Mouse (Mus musculus): Measurements from ENCODE around the gene Adgre5.

The Adgre5 gene

GRCm38 (mm10) chr8:83754149-83754548 lies 13.0 kb upstream of the Adgre5 start:
- in situ Hi-C loops (cut with MboI, MseI) = no loop called here

- in situ Hi-C loops (cut with MboI, MseI) = no loop called here
Observed at GRCm38 (mm10) chr8:83749265-83749664, 8.1 kb upstream of the Adgre5 start.

- in situ Hi-C loops (cut with MboI, MseI) = no loop called here
Observed at GRCm38 (mm10) chr8:83748708-83749107, 7.6 kb upstream of the Adgre5 start.

- in situ Hi-C loops (cut with MboI, MseI) = no loop called here
Observed at GRCm38 (mm10) chr8:83747661-83748346, 6.7 kb upstream of the Adgre5 start.

GRCm38 (mm10) chr8:83744070-83744469 lies 2.9 kb upstream of the Adgre5 start:
- in situ Hi-C loops (cut with MboI, MseI) = no loop called here

GRCm38 (mm10) chr8:83742968-83743367 lies 1.8 kb upstream of the Adgre5 start:
- in situ Hi-C loops (cut with MboI, MseI) = no loop called here

- in situ Hi-C loops (cut with MboI, MseI) = no loop called here
Observed at GRCm38 (mm10) chr8:83741849-83742655, 926 bp upstream of the Adgre5 start.

- in situ Hi-C loops (cut with MboI, MseI) = no loop called here
Observed at GRCm38 (mm10) chr8:83740586-83740975, 545 bp downstream of the Adgre5 start.

- in situ Hi-C loops (cut with MboI, MseI) = no loop called here
Observed at GRCm38 (mm10) chr8:83739711-83740468, 1.2 kb downstream of the Adgre5 start.

GRCm38 (mm10) chr8:83738949-83739710 lies 2.0 kb downstream of the Adgre5 start:
- in situ Hi-C loops (cut with MboI, MseI) = no loop called here

GRCm38 (mm10) chr8:83737852-83738562 lies 3.1 kb downstream of the Adgre5 start:
- in situ Hi-C loops (cut with MboI, MseI) = no loop called here

GRCm38 (mm10) chr8:83737346-83737745 lies 3.8 kb downstream of the Adgre5 start:
- in situ Hi-C loops (cut with MboI, MseI) = no loop called here

GRCm38 (mm10) chr8:83736681-83737080 lies 4.4 kb downstream of the Adgre5 start:
- in situ Hi-C loops (cut with MboI, MseI) = no loop called here

GRCm38 (mm10) chr8:83732919-83733318 lies 8.2 kb downstream of the Adgre5 start:
- in situ Hi-C loops (cut with MboI, MseI) = no loop called here

- in situ Hi-C loops (cut with MboI, MseI) = no loop called here
Observed at GRCm38 (mm10) chr8:83731906-83732305, 9.2 kb downstream of the Adgre5 start.

GRCm38 (mm10) chr8:83729009-83729807 lies 11.9 kb downstream of the Adgre5 start:
- in situ Hi-C loops (cut with MboI, MseI) = loop anchor here (5.0 kb wide), 1 partner anchor 168 kb away; no protein-coding TSS in a partner anchor

GRCm38 (mm10) chr8:83725521-83726102 lies 15.5 kb downstream of the Adgre5 start:
- in situ Hi-C loops (cut with MboI, MseI) = loop anchor here (5.0 kb wide), 1 partner anchor 172 kb away; no protein-coding TSS in a partner anchor

- in situ Hi-C loops (cut with MboI, MseI) = loop anchor here (5.0 kb wide), 1 partner anchor 172 kb away; no protein-coding TSS in a partner anchor
Observed at GRCm38 (mm10) chr8:83724697-83725482, 16.2 kb downstream of the Adgre5 start.
